Mouse (Mus musculus): ENCODE measurements around the gene Zfp598. TPM values are rescaled to one million over a fixed set of nuclear protein-coding genes. Genes with fewer than 3 reads are reported as not detected.

The Zfp598 gene
- polyA plus RNA-seq, 1 experiment from 2014 or later = 24.8 TPM

- 0% methylated on average over 30 of the region's 30 CpGs for WGBS
- Histone ChIP-seq H3K4me3 (ENCODE audit: low read depth, low read length) (peak within 1 kb of the TSS; percentile 85), H3K9ac (ENCODE audit: low read depth, low read length) (peak within 1 kb of the TSS; percentile 84), H3K9me3 (ENCODE audit: control insufficient read depth, low read length) (no peaks in the 10 kb centered on the region), H3K4me1 (replicated peaks; ENCODE audit: control insufficient read depth, insufficient read depth, low read length) (peaks cover 10% of the 10 kb centered on the region), H3K36me3 (ENCODE audit: control insufficient read depth, insufficient read depth, low read length) (0 out of 2 replicates have a peak, but pooled peaks cover 4% of the 10 kb centered on the region), H3K4me2 (replicated peaks; ENCODE audit: low read depth, low read length) (peak within 1 kb of the TSS; percentile 77), H3K27me3 (ENCODE audit: control insufficient read depth, insufficient read depth, low read length) (no peaks in the 10 kb centered on the region; the same call in 1 of the 2 replicates), H3K27ac (ENCODE audit: low read depth, low read length) (peak within 1 kb of the TSS; percentile 37)
- peak; percentile 76 for ATAC-seq (ENCODE audit: low FRiP score)
- DNase-seq (ENCODE audit: low spot score) = peak; percentile 100
Measured at GRCm38 (mm10) chr17:24724184-24724583, 54.7 kb downstream of the Zfp598 start, which contains the start of gene Ndufb10. Gene Ndufb10 (minus strand): TSS chr17:24724478.

GRCm38 (mm10) chr17:24725637-24726390 is 56.3 kb downstream of the Zfp598 start:
- Histone ChIP-seq H3K4me3 (ENCODE audit: low read depth, low read length) (no peak overlapping the region), H3K4me1 (replicated peaks; ENCODE audit: control insufficient read depth, insufficient read depth, low read length) (peaks cover 10% of the 10 kb centered on the region), H3K9ac (ENCODE audit: low read depth, low read length) (no peak overlapping the region), H3K36me3 (ENCODE audit: control insufficient read depth, insufficient read depth, low read length) (0 out of 2 replicates have a peak, but pooled peaks cover 4% of the 10 kb centered on the region), H3K27me3 (ENCODE audit: control insufficient read depth, insufficient read depth, low read length) (no peaks in the 10 kb centered on the region; the same call in 1 of the 2 replicates), H3K27ac (ENCODE audit: low read depth, low read length) (no peak overlapping the region), H3K9me3 (ENCODE audit: control insufficient read depth, low read length) (no peaks in the 10 kb centered on the region), H3K4me2 (replicated peaks; ENCODE audit: low read depth, low read length) (no peak overlapping the region)
- ATAC-seq (ENCODE audit: low FRiP score) = no peak
- no peak for DNase-seq (ENCODE audit: low spot score)
- WGBS = 71% methylated on average over 3 of the region's 3 CpGs

GRCm38 (mm10) chr17:24727618-24728017 is 58.1 kb downstream of the Zfp598 start, which contains the start of gene Rpl3l:
Gene Rpl3l (plus strand): TSS chr17:24727820.
- H3K4me2 ChIP-seq (replicated peaks; ENCODE audit: low read depth, low read length) = no peak within 1 kb of the TSS
- no peaks in the 10 kb centered on the region; the same call in 1 of the 2 replicates for H3K27me3 ChIP-seq (ENCODE audit: control insufficient read depth, insufficient read depth, low read length)
- DNase-seq (ENCODE audit: low spot score) (no peak), ATAC-seq (ENCODE audit: low FRiP score) (no peak)
- H3K9ac ChIP-seq (ENCODE audit: low read depth, low read length) = no peak within 1 kb of the TSS
- H3K4me1 ChIP-seq (replicated peaks; ENCODE audit: control insufficient read depth, insufficient read depth, low read length) = peaks cover 5% of the 10 kb centered on the region
- H3K9me3 ChIP-seq (ENCODE audit: control insufficient read depth, low read length) = no peaks in the 10 kb centered on the region
- H3K27ac ChIP-seq (ENCODE audit: low read depth, low read length) = no peak within 1 kb of the TSS
- no peaks in the 10 kb centered on the region for H3K36me3 ChIP-seq (ENCODE audit: control insufficient read depth, insufficient read depth, low read length)
- no peak within 1 kb of the TSS for H3K4me3 ChIP-seq (ENCODE audit: low read depth, low read length)
- 73% methylated on average over 2 of the region's 2 CpGs for WGBS

- H3K9ac ChIP-seq (ENCODE audit: low read depth, low read length) = no peak overlapping the region
Measured at GRCm38 (mm10) chr17:24728184-24728583, 58.7 kb downstream of the Zfp598 start.

GRCm38 (mm10) chr17:24729067-24729466 is 59.6 kb downstream of the Zfp598 start:
- Histone ChIP-seq H3K36me3 (ENCODE audit: control insufficient read depth, insufficient read depth, low read length) (no peaks in the 10 kb centered on the region), H3K27me3 (ENCODE audit: control insufficient read depth, insufficient read depth, low read length) (no peaks in the 10 kb centered on the region; the same call in 1 of the 2 replicates), H3K9ac (ENCODE audit: low read depth, low read length) (no peak overlapping the region), H3K27ac (ENCODE audit: low read depth, low read length) (no peak overlapping the region), H3K9me3 (ENCODE audit: control insufficient read depth, low read length) (no peaks in the 10 kb centered on the region), H3K4me2 (replicated peaks; ENCODE audit: low read depth, low read length) (no peak overlapping the region), H3K4me3 (ENCODE audit: low read depth, low read length) (no peak overlapping the region), H3K4me1 (replicated peaks; ENCODE audit: control insufficient read depth, insufficient read depth, low read length) (no peaks in the 10 kb centered on the region)
- 88% methylated on average over 6 of the region's 6 CpGs for WGBS
- no peak for DNase-seq (ENCODE audit: low spot score)
- ATAC-seq (ENCODE audit: low FRiP score) = no peak

More at GRCm38 (mm10) chr17:24728184-24728583, 58.7 kb downstream of the Zfp598 start:
- 78% methylated on average over 17 of the region's 17 CpGs for WGBS
- no peak overlapping the region for H3K4me3 ChIP-seq (ENCODE audit: low read depth, low read length)
- H3K36me3 ChIP-seq (ENCODE audit: control insufficient read depth, insufficient read depth, low read length) = no peaks in the 10 kb centered on the region
- no peaks in the 10 kb centered on the region for H3K9me3 ChIP-seq (ENCODE audit: control insufficient read depth, low read length)
- H3K4me1 ChIP-seq (replicated peaks; ENCODE audit: control insufficient read depth, insufficient read depth, low read length) = peaks cover 4% of the 10 kb centered on the region; the same call in 1 of the 2 replicates
- no peak for DNase-seq (ENCODE audit: low spot score)
- H3K4me2 ChIP-seq (replicated peaks; ENCODE audit: low read depth, low read length) = no peak overlapping the region
- no peak for ATAC-seq (ENCODE audit: low FRiP score)
- H3K27me3 ChIP-seq (ENCODE audit: control insufficient read depth, insufficient read depth, low read length) = no peaks in the 10 kb centered on the region; the same call in 1 of the 2 replicates
- H3K27ac ChIP-seq (ENCODE audit: low read depth, low read length) = no peak overlapping the region

GRCm38 (mm10) chr17:24730787-24731186 is 61.3 kb downstream of the Zfp598 start:
- no peak overlapping the region for H3K4me2 ChIP-seq (replicated peaks; ENCODE audit: low read depth, low read length)
- H3K27ac ChIP-seq (ENCODE audit: low read depth, low read length) = no peak overlapping the region
- DNase-seq (ENCODE audit: low spot score) (no peak), ATAC-seq (ENCODE audit: low FRiP score) (no peak)
- no peaks in the 10 kb centered on the region; the same call in 1 of the 2 replicates for H3K27me3 ChIP-seq (ENCODE audit: control insufficient read depth, insufficient read depth, low read length)
- WGBS = 82% methylated on average over 14 of the region's 14 CpGs
- no peaks in the 10 kb centered on the region for H3K4me1 ChIP-seq (replicated peaks; ENCODE audit: control insufficient read depth, insufficient read depth, low read length)
- no peak overlapping the region for H3K9ac ChIP-seq (ENCODE audit: low read depth, low read length)
- H3K9me3 ChIP-seq (ENCODE audit: control insufficient read depth, low read length) = no peaks in the 10 kb centered on the region
- H3K4me3 ChIP-seq (ENCODE audit: low read depth, low read length) = no peak overlapping the region
- H3K36me3 ChIP-seq (ENCODE audit: control insufficient read depth, insufficient read depth, low read length) = no peaks in the 10 kb centered on the region

Other genes with a start within 250 kb of the Zfp598 start
- 63.9 and 69.8 TPM in 2 replicates for gene Eci1, start 243.0 kb upstream of the Zfp598 start, polyA plus RNA-seq (2014; fragmentation: Nextera tagmentation; extraction: Ambion mirVana)
- 2.6 and 3.2 TPM in 2 replicates for gene Dnase1l2, start 226.6 kb upstream of the Zfp598 start, polyA plus RNA-seq (2014; fragmentation: Nextera tagmentation; extraction: Ambion mirVana)
- gene E4f1, start 199.4 kb upstream of the Zfp598 start, polyA plus RNA-seq (2014; fragmentation: Nextera tagmentation; extraction: Ambion mirVana) = 17.5 and 19.9 TPM in 2 replicates
- gene Pgp, start 199.3 kb upstream of the Zfp598 start, polyA plus RNA-seq (2014; fragmentation: Nextera tagmentation; extraction: Ambion mirVana) = 60.1 and 64.6 TPM in 2 replicates
- gene Bricd5, start 195.8 kb upstream of the Zfp598 start, polyA plus RNA-seq (2014; fragmentation: Nextera tagmentation; extraction: Ambion mirVana) = 0.86 and 1.8 TPM in 2 replicates
- 27.8 and 37.7 TPM in 2 replicates for gene Mlst8, start 190.6 kb upstream of the Zfp598 start, polyA plus RNA-seq (2014; fragmentation: Nextera tagmentation; extraction: Ambion mirVana)
- gene Caskin1, start 181.1 kb upstream of the Zfp598 start, polyA plus RNA-seq (2014; fragmentation: Nextera tagmentation; extraction: Ambion mirVana) = 6.4 and 9.2 TPM in 2 replicates
- gene Traf7, start 141.7 kb upstream of the Zfp598 start, polyA plus RNA-seq (2014; fragmentation: Nextera tagmentation; extraction: Ambion mirVana) = 65.8 and 71.1 TPM in 2 replicates
- 1.8 and 2.8 TPM in 2 replicates for gene Rab26, start 135.5 kb upstream of the Zfp598 start, polyA plus RNA-seq (2014; fragmentation: Nextera tagmentation; extraction: Ambion mirVana)
- 16.0 and 22.2 TPM in 2 replicates for gene Pkd1, start 119.9 kb upstream of the Zfp598 start, polyA plus RNA-seq (2014; fragmentation: Nextera tagmentation; extraction: Ambion mirVana)
- gene Tsc2, start 37.1 kb upstream of the Zfp598 start, polyA plus RNA-seq (2014; fragmentation: Nextera tagmentation; extraction: Ambion mirVana) = 46.5 and 53.6 TPM in 2 replicates
- gene Nthl1, start 37.0 kb upstream of the Zfp598 start, polyA plus RNA-seq (2014; fragmentation: Nextera tagmentation; extraction: Ambion mirVana) = 12.0 and 16.2 TPM in 2 replicates
- gene Slc9a3r2, start 19.4 kb upstream of the Zfp598 start, polyA plus RNA-seq (2014; fragmentation: Nextera tagmentation; extraction: Ambion mirVana) = 36.0 and 36.3 TPM in 2 replicates
- not detected in 2 replicates for gene Npw, start 11.2 kb upstream of the Zfp598 start, polyA plus RNA-seq (2014; fragmentation: Nextera tagmentation; extraction: Ambion mirVana)
- 11.9 and 12.1 TPM in 2 replicates for gene Syngr3, start 20.3 kb downstream of the Zfp598 start, polyA plus RNA-seq (2014; fragmentation: Nextera tagmentation; extraction: Ambion mirVana)
- 44.3 and 47.5 TPM in 2 replicates for gene Gfer, start 26.5 kb downstream of the Zfp598 start, polyA plus RNA-seq (2014; fragmentation: Nextera tagmentation; extraction: Ambion mirVana)
- gene Noxo1, start 26.5 kb downstream of the Zfp598 start, polyA plus RNA-seq (2014; fragmentation: Nextera tagmentation; extraction: Ambion mirVana) = 1.5 and 1.7 TPM in 2 replicates
- 83.7 and 101 TPM in 2 replicates for gene Tbl3, start 38.0 kb downstream of the Zfp598 start, polyA plus RNA-seq (2014; fragmentation: Nextera tagmentation; extraction: Ambion mirVana)
- not detected in 2 replicates for gene Rnf151, start 48.4 kb downstream of the Zfp598 start, polyA plus RNA-seq (2014; fragmentation: Nextera tagmentation; extraction: Ambion mirVana)
- gene Rps2, start 48.4 kb downstream of the Zfp598 start, polyA plus RNA-seq (2014; fragmentation: Nextera tagmentation; extraction: Ambion mirVana) = 1,264 and 1,299 TPM in 2 replicates
- 198 and 223 TPM in 2 replicates for gene Ndufb10, start 54.8 kb downstream of the Zfp598 start, polyA plus RNA-seq (2014; fragmentation: Nextera tagmentation; extraction: Ambion mirVana)
- gene Rpl3l, start 58.1 kb downstream of the Zfp598 start, polyA plus RNA-seq (2014; fragmentation: Nextera tagmentation; extraction: Ambion mirVana) = 0.11 TPM in 1 of 2 replicates, not detected in the other
- gene Msrb1, start 67.0 kb downstream of the Zfp598 start, polyA plus RNA-seq (2014; fragmentation: Nextera tagmentation; extraction: Ambion mirVana) = 21.1 and 22.8 TPM in 2 replicates
- 1.5 and 2.3 TPM in 2 replicates for gene Hs3st6, start 83.3 kb downstream of the Zfp598 start, polyA plus RNA-seq (2014; fragmentation: Nextera tagmentation; extraction: Ambion mirVana)
- not detected in 2 replicates for gene Meiob, start 134.6 kb downstream of the Zfp598 start, polyA plus RNA-seq (2014; fragmentation: Nextera tagmentation; extraction: Ambion mirVana)
- gene Hagh, start 170.5 kb downstream of the Zfp598 start, polyA plus RNA-seq (2014; fragmentation: Nextera tagmentation; extraction: Ambion mirVana) = 31.5 and 32.0 TPM in 2 replicates
- 18.4 and 23.5 TPM in 2 replicates for gene Fahd1, start 180.7 kb downstream of the Zfp598 start, polyA plus RNA-seq (2014; fragmentation: Nextera tagmentation; extraction: Ambion mirVana)
- 0.12 and 0.40 TPM in 2 replicates for gene Igfals, start 196.3 kb downstream of the Zfp598 start, polyA plus RNA-seq (2014; fragmentation: Nextera tagmentation; extraction: Ambion mirVana)
- gene Nubp2, start 216.7 kb downstream of the Zfp598 start, polyA plus RNA-seq (2014; fragmentation: Nextera tagmentation; extraction: Ambion mirVana) = 77.6 and 84.2 TPM in 2 replicates
- 43.4 and 46.5 TPM in 2 replicates for gene Spsb3, start 217.0 kb downstream of the Zfp598 start, polyA plus RNA-seq (2014; fragmentation: Nextera tagmentation; extraction: Ambion mirVana)
- 22.7 and 24.2 TPM in 2 replicates for gene Eme2, start 225.4 kb downstream of the Zfp598 start, polyA plus RNA-seq (2014; fragmentation: Nextera tagmentation; extraction: Ambion mirVana)
- gene Mrps34, start 225.4 kb downstream of the Zfp598 start, polyA plus RNA-seq (2014; fragmentation: Nextera tagmentation; extraction: Ambion mirVana) = 70.5 and 73.3 TPM in 2 replicates
- 45.9 and 49.7 TPM in 2 replicates for gene Nme3, start 226.8 kb downstream of the Zfp598 start, polyA plus RNA-seq (2014; fragmentation: Nextera tagmentation; extraction: Ambion mirVana)

Data from hindbrain, embryonic 11.5 days (tissue).